Mouse (Mus musculus): ENCODE measurements around the gene A930033H14Rik. TPM values are rescaled to one million over a fixed set of nuclear protein-coding genes. Genes with fewer than 3 reads are reported as not detected.
A peak's percentile ranks its signal among the peaks of the same experiment; 100 is the strongest.

Gene A930033H14Rik
- polyA plus RNA-seq, 1 experiment from 2014 or later: 0.47 TPM

GRCm38 (mm10) chr10:69192266-69192665, 20.6 kb downstream of the A930033H14Rik start:
- Histone ChIP-seq H3K4me3 (ENCODE audit: low read depth, low read length) (no peak overlapping the region), H3K4me2 (ENCODE audit: low read depth, low read length) (no peak overlapping the region), H3K27ac (ENCODE audit: low read length) (no peak overlapping the region), H3K4me1 (ENCODE audit: control insufficient read depth, low read depth, low read length) (no peaks in the 10 kb centered on the region), H3K9me3 (replicated peaks; ENCODE audit: control insufficient read depth, low read length) (no peaks in the 10 kb centered on the region), H3K27me3 (ENCODE audit: control insufficient read depth, insufficient read depth, low read depth, low read length) (no peaks in the 10 kb centered on the region), H3K9ac (ENCODE audit: low read depth, low read length) (no peak overlapping the region), H3K36me3 (ENCODE audit: control insufficient read depth, insufficient read depth) (no peaks in the 10 kb centered on the region)
- ATAC-seq (ENCODE audit: low read depth): no peak
- WGBS (ENCODE audit: insufficient replicate concordance): 74% methylated on average over 5 of the region's 5 CpGs

- H3K9ac ChIP-seq (ENCODE audit: low read depth, low read length): no peak overlapping the region
- ATAC-seq (ENCODE audit: low read depth): no peak
- no peaks in the 10 kb centered on the region for H3K36me3 ChIP-seq (ENCODE audit: control insufficient read depth, insufficient read depth)
- H3K4me2 ChIP-seq (ENCODE audit: low read depth, low read length): no peak overlapping the region
- 62% methylated on average over 10 of the region's 10 CpGs for WGBS (ENCODE audit: insufficient replicate concordance)
- no peaks in the 10 kb centered on the region for H3K9me3 ChIP-seq (replicated peaks; ENCODE audit: control insufficient read depth, low read length)
- H3K27ac ChIP-seq (ENCODE audit: low read length): no peak overlapping the region
- no peak overlapping the region for H3K4me3 ChIP-seq (ENCODE audit: low read depth, low read length)
- H3K27me3 ChIP-seq (ENCODE audit: control insufficient read depth, insufficient read depth, low read depth, low read length): no peaks in the 10 kb centered on the region
- no peaks in the 10 kb centered on the region for H3K4me1 ChIP-seq (ENCODE audit: control insufficient read depth, low read depth, low read length)
Observed at GRCm38 (mm10) chr10:69190434-69191160, 22.3 kb downstream of the A930033H14Rik start.

DNA sequence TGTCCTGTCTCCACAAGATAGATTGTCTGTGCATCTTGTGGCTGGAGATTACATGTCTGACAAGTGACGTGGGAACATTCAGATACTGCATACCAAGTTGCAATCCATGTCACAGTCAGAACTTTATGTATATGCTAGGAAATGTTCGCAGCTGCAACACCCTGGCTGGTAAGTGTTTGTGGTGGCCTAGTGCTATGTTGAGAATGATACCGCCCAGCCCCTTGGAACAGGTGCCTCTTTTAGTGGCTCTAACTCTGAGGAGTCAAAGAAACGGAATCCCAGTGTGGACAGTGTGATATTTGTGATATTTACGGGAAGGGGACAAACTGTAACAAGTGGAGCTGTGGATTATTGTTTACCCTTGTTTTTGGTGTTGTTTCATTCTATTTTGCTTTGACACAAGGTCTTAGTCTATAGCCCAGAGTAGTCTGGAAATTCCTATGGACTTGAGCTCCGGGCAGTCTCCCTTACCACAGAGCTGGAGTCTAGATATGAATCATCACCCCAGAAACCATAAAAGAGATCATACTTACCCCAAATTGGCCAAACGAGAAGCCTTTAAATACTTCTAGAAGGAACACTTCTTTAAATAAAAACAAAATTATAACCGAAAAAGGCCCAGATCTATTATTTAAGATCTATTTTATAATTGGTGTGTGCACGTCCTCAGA, 25.0 kb downstream of the A930033H14Rik start:
- Histone ChIP-seq H3K4me1 (ENCODE audit: control insufficient read depth, low read depth, low read length) (no peaks in the 10 kb centered on the region), H3K4me3 (ENCODE audit: low read depth, low read length) (no peak overlapping the region), H3K36me3 (ENCODE audit: control insufficient read depth, insufficient read depth) (no peaks in the 10 kb centered on the region), H3K27ac (ENCODE audit: low read length) (no peak overlapping the region), H3K9me3 (replicated peaks; ENCODE audit: control insufficient read depth, low read length) (no peaks in the 10 kb centered on the region), H3K9ac (ENCODE audit: low read depth, low read length) (no peak overlapping the region), H3K27me3 (ENCODE audit: control insufficient read depth, insufficient read depth, low read depth, low read length) (no peaks in the 10 kb centered on the region), H3K4me2 (ENCODE audit: low read depth, low read length) (no peak overlapping the region)
- 65% methylated on average over 9 of the region's 9 CpGs for WGBS (ENCODE audit: insufficient replicate concordance)
- ATAC-seq (ENCODE audit: low read depth): no peak

- Histone ChIP-seq H3K9me3 (replicated peaks; ENCODE audit: control insufficient read depth, low read length) (no peaks in the 10 kb centered on the region), H3K27ac (ENCODE audit: low read length) (no peak overlapping the region), H3K4me3 (ENCODE audit: low read depth, low read length) (peak overlapping the region; percentile 33; the same call in 1 of the 2 replicates), H3K4me2 (ENCODE audit: low read depth, low read length) (peak overlapping the region; percentile 49), H3K4me1 (ENCODE audit: control insufficient read depth, low read depth, low read length) (no peaks in the 10 kb centered on the region), H3K27me3 (ENCODE audit: control insufficient read depth, insufficient read depth, low read depth, low read length) (no peaks in the 10 kb centered on the region), H3K9ac (ENCODE audit: low read depth, low read length) (no peak overlapping the region), H3K36me3 (ENCODE audit: control insufficient read depth, insufficient read depth) (no peaks in the 10 kb centered on the region)
- WGBS (ENCODE audit: insufficient replicate concordance): 19% methylated on average over 21 of the region's 21 CpGs
- 0 out of 2 replicates have a peak, but pooled peaks have one; percentile 35 for ATAC-seq (ENCODE audit: low read depth)
Observed at GRCm38 (mm10) chr10:69185894-69186893, 26.7 kb downstream of the A930033H14Rik start.

DNA sequence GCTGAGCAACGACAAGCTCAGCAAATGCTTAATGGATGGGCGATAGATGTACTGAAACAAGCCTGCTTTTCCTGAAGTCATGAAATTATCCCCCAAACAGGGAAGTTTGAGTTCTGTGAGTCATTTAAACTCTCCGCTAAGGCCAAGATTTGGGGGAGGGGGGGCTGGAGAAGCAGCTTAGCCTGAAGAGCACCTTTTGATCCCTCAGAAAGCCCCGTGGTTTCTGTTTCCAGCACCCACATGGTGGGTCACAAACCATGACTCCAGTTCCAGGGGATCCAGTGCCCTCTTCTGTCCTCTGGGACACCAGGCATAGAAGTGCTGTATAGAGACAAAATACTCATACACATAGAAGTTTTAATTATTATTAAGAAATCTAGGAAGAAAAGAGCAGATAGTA, 27.5 kb downstream of the A930033H14Rik start:
- H3K4me1 ChIP-seq (ENCODE audit: control insufficient read depth, low read depth, low read length): no peaks in the 10 kb centered on the region
- H3K27me3 ChIP-seq (ENCODE audit: control insufficient read depth, insufficient read depth, low read depth, low read length): no peaks in the 10 kb centered on the region
- no peaks in the 10 kb centered on the region for H3K9me3 ChIP-seq (replicated peaks; ENCODE audit: control insufficient read depth, low read length)
- 58% methylated on average over 4 of the region's 4 CpGs for WGBS (ENCODE audit: insufficient replicate concordance)
- H3K4me3 ChIP-seq (ENCODE audit: low read depth, low read length): no peak overlapping the region
- H3K36me3 ChIP-seq (ENCODE audit: control insufficient read depth, insufficient read depth): no peaks in the 10 kb centered on the region
- no peak overlapping the region for H3K4me2 ChIP-seq (ENCODE audit: low read depth, low read length)
- no peak overlapping the region for H3K9ac ChIP-seq (ENCODE audit: low read depth, low read length)
- no peak for ATAC-seq (ENCODE audit: low read depth)
- no peak overlapping the region for H3K27ac ChIP-seq (ENCODE audit: low read length)

- no peaks in the 10 kb centered on the region for H3K9me3 ChIP-seq (replicated peaks; ENCODE audit: control insufficient read depth, low read length)
- H3K9ac ChIP-seq (ENCODE audit: low read depth, low read length): no peak overlapping the region
- H3K4me1 ChIP-seq (ENCODE audit: control insufficient read depth, low read depth, low read length): no peaks in the 10 kb centered on the region
- no peaks in the 10 kb centered on the region for H3K36me3 ChIP-seq (ENCODE audit: control insufficient read depth, insufficient read depth)
- 73% methylated on average over 4 of the region's 4 CpGs for WGBS (ENCODE audit: insufficient replicate concordance)
- H3K4me2 ChIP-seq (ENCODE audit: low read depth, low read length): no peak overlapping the region
- no peak overlapping the region for H3K4me3 ChIP-seq (ENCODE audit: low read depth, low read length)
- no peak for ATAC-seq (ENCODE audit: low read depth)
- H3K27me3 ChIP-seq (ENCODE audit: control insufficient read depth, insufficient read depth, low read depth, low read length): no peaks in the 10 kb centered on the region
- H3K27ac ChIP-seq (ENCODE audit: low read length): no peak overlapping the region
Observed at GRCm38 (mm10) chr10:69184903-69185302, 28.0 kb downstream of the A930033H14Rik start.

- Histone ChIP-seq H3K27ac (ENCODE audit: low read length) (no peak overlapping the region), H3K4me1 (ENCODE audit: control insufficient read depth, low read depth, low read length) (no peaks in the 10 kb centered on the region)
- 36% methylated on average over 3 of the region's 3 CpGs for WGBS (ENCODE audit: insufficient replicate concordance)
Observed at GRCm38 (mm10) chr10:69180997-69181396, 31.9 kb downstream of the A930033H14Rik start.

DNA sequence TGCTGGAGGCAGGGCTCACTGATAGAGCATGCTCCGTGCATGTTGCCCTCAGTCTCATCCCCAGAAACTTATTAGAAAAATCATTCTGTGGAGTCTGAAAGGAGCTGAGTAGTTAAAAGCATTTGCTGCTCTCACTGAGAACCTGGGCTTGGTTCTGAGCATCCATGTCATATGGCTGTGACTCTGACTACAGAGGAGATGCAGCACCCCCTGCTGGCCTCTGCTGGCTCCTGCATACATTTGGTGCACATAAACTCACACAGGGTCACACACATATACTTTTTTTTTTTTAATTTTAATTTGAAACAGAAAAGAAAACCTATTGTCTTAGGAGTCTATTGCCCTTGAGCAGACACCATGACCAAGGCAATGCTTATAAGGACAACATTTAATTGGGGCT, 33.6 kb downstream of the A930033H14Rik start:
- Histone ChIP-seq H3K9me3 (replicated peaks; ENCODE audit: control insufficient read depth, low read length) (peaks cover 4% of the 10 kb centered on the region), H3K4me2 (ENCODE audit: low read depth, low read length) (no peak overlapping the region), H3K36me3 (ENCODE audit: control insufficient read depth, insufficient read depth) (no peaks in the 10 kb centered on the region), H3K27ac (ENCODE audit: low read length) (no peak overlapping the region), H3K4me3 (ENCODE audit: low read depth, low read length) (no peak overlapping the region), H3K27me3 (ENCODE audit: control insufficient read depth, insufficient read depth, low read depth, low read length) (no peaks in the 10 kb centered on the region), H3K4me1 (ENCODE audit: control insufficient read depth, low read depth, low read length) (no peaks in the 10 kb centered on the region), H3K9ac (ENCODE audit: low read depth, low read length) (no peak overlapping the region)
- ATAC-seq (ENCODE audit: low read depth): no peak
- WGBS (ENCODE audit: insufficient replicate concordance): 74% methylated on average over 1 of the region's 1 CpGs

More at GRCm38 (mm10) chr10:69180997-69181396, 31.9 kb downstream of the A930033H14Rik start:
- Histone ChIP-seq H3K36me3 (ENCODE audit: control insufficient read depth, insufficient read depth) (no peaks in the 10 kb centered on the region), H3K9ac (ENCODE audit: low read depth, low read length) (no peak overlapping the region), H3K27me3 (ENCODE audit: control insufficient read depth, insufficient read depth, low read depth, low read length) (no peaks in the 10 kb centered on the region), H3K9me3 (replicated peaks; ENCODE audit: control insufficient read depth, low read length) (peaks cover 4% of the 10 kb centered on the region), H3K4me3 (ENCODE audit: low read depth, low read length) (no peak overlapping the region), H3K4me2 (ENCODE audit: low read depth, low read length) (no peak overlapping the region)
- ATAC-seq (ENCODE audit: low read depth): no peak

Measured in liver, embryonic 16.5 days (tissue).